Mouse (Mus musculus): Measurements from ENCODE around the gene Slc32a1.
A peak's percentile ranks its signal among the peaks of the same experiment; 100 is the strongest.

The Slc32a1 gene

DNA sequence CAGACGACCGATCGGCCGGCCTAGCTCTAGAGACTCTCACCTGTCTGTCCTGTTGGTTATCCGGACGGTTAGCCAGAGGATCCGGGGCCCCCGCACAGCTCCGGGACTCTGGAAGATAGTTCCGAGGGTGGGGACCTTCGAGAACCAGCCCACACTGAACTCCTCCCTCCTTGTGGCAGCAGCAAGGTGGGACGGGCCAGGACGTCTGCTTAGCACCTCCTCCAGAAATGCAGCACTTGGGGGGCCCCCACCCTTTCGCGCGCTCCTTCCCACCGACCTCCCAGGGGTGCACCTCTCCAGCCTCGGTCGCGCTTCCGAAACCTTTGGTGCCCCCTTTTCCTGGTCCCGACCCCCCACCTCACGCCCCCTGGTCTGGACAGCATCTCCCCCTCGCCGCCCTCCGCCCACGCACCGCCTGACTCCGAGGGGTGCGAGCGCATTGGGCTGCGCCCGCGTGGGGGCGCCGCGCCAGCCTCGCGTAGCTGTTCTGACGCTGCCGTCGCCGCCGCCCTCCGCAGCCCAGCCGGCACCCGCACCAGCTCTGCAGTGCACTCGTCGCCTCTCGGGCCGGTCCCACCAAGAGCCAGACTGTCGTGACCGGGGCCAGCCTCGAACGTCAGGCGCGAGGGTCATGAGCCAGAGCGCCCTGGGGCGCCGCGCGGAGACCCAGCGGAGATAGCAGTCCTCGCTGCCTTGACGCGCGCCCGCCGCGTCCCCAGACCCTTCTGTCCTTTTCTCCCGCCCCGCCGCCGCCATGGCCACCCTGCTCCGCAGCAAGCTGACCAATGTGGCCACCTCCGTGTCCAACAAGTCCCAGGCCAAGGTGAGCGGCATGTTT is at the start of gene Slc32a1:
TSS of gene Slc32a1 (plus strand) at position 280 of the 838 bp plus-strand sequence.
- DNase-seq (ENCODE audit: low read depth, low spot score) = peak; percentile 50

DNA sequence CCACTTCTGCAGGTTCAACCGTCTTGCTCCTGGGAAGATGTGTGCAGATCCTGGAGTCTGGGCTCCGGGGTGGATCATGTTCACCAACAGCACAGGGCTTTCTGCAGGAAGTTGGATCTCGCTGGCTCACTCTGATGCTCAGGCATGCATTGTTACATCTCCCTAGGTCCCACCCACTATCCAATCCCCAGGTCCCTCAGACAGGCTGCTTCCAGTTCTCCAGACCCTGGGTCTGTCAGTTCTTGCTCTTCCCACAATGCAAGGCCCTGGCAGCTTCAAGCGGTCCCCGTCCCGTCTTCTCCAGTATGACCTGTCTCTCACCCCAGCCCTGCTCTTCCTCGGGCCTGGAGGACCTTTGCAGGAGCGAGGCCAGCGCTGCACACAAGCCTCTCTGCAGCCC is 49.8 kb upstream of the Slc32a1 start:
- peak; percentile 46 for DNase-seq (ENCODE audit: low read depth, low spot score)

DNA sequence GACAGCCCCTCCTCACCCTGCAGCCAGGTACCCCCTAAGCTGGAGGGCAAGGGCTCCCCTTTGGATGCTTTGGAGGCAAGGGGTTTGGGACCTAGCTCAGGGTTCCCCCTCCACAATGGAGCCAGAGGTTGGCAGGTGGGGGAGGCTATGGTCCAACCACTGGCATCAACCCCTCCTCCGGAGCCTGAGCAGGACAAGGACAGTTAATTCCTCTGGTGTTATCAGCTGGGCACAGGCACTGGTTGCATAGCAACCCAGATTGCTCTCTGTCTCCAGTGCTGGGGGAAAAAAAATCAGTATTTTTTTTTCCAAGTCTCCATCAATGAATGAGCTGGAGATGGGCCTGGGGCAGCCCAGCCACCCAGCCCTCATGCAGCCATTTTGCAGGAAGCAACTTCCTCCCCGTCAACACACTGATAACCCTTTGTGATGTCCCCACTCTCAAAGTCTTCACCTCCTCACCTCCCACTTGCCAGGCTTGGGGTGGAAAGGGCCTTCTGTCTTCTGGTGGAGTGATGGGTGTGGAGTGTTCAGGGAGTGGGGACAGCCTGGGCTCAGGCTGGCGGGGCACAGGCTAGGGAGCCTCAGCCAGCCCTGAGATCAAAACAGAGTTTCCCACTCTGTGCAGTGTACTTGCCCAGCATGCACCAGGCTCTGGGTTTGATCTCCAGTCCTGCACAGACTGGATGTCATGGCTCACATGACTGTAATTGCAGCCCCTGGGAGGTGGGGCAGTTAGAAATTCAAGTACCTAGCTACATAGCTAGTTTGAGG is 49.0 kb upstream of the Slc32a1 start:
- DNase-seq (ENCODE audit: low read depth, low spot score) = no peak

DNA sequence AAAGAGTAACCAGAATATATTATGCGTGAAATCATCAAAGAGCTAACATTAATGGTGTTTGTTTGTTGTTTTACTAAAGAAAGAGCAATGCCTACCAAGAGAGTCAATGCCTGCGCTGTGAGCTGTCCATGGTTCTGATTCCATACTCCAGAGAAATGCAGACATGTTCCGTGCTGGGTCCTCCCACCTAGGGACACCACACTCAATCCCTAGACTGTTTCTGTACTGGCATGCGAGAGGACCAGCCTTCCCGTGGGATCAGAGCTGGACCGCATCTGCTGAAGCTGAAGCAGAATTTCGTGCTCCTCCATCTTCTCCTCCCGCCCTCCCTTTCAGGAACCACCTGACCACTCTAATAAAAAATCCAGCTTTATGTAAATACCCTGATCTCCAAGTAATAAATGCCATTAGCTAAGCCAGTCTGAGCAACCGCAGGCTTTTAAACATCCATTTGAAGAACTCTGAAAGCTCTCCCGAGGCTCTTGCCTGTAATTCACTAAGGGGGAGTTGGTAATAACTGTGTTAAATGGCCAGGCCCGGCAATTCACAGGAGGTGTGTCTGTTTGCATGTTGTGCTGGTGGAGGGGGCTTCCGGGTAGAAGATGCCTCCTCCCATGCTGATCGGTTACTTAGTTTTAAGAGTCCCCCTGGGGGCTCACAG is 40.0 kb upstream of the Slc32a1 start:
- peak; percentile 86 for DNase-seq (ENCODE audit: low read depth, low spot score)

DNA sequence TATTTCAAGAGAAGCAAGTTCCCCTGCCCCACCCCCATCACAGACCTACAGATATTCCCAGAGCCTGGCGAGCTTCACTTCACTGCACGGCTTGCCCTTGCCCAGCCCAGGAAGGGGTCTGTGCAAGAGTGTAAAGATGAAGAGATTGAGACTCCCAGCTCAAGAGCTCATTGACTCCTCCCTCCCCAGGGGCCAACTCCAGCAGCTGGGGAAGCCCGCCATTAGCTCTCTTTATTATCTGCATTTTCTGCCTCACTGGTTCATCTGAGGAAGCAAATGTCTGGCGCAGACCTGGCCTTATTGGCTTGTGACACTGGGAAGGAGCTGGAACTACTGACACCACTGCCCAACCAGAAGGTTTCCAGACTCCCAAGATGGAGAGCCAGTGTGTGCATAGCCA is 30.6 kb upstream of the Slc32a1 start:
- no peak for DNase-seq (ENCODE audit: low read depth, low spot score)

DNA sequence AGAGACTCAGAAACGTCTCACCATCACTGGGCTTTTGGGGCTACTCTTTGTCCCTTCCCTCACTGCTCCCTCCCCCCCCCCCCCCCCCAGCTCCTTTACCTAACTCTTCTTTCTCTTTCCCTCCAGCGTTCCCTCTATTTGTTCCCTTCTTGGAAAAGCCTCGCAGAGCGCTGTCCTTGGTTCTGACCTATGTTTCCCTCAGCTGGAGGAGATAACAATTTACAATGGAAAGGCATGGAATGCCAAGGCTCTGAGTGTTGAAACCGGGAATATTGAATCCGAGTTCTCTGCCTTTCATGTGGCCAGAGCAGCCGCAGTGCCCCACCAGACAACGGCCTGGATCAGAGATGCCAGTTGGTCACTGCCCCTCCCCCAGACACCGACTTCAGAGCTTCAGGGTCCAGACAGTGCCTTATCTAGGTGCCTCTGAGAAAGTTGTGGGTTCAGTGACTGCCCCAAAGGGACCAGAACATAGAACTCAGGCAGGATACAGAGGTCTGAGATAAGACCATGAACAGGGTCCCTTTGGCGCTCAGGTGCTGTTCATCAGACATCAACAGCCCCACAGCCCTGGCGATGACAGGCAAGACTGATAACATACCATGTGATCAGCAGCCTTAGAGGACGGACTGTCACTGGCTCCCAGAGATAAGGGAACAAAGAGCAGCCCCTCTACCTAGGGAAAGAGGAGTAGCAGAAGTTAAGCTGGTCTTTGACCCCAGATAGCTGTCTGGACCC is 25.8 kb upstream of the Slc32a1 start:
- peak; percentile 71 for DNase-seq (ENCODE audit: low read depth, low spot score)

DNA sequence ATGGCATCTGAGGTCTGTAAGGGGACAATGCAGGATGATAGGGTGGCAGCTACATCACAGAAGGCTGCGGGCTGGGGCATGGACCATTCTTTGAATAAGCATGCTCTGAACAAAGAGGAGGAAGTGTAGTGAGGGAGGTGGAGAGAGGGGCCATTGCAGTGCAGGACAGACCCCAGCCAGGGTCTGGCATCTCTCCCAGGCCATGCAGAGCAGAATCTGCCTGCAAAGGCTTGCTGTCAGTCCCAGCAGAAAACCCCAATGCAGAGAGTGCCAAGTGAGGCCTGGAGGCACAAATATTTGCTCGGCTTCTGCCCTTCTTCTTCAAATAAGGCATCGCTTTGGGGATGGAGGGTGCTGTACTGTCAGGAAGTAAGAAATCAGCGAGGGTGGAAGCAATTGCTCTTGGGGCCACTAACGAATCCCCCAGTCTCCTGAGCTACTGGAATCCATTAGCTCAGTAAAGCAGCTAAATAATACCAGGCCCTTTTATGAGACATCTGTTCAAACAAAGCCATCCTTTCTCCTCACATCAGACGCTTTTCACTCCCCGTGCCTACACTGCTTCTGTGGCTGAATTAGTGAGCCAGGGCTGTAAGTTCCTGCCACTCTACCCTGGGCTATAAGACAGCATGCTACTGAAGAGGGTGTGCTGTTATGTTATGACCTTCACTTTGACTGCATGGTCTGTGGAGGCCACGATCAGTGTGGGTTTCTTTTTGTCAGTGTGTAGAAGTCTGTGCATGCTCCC is 21.9 kb upstream of the Slc32a1 start:
- no peak for DNase-seq (ENCODE audit: low read depth, low spot score)

DNA sequence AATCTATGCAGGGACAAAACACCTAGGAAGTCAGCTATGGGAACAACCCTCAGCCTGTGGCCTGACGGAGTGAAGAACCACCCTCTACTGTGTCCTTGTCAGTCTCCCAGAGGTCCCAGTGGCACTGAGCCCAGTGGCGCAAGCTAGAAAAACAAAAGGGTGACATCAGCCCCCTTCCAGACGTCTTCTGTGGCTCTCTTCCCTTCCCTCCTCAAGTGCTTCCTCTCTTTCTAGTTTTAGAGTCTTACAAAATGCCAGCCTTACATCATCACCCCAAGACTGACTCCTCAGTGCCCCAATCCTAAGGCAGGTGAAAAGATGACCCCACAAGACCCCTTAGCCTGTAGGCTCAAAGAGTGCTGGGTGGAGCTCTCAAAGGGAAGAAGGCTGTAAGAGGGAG is 20.1 kb upstream of the Slc32a1 start:
- no peak for DNase-seq (ENCODE audit: low read depth, low spot score)

DNA sequence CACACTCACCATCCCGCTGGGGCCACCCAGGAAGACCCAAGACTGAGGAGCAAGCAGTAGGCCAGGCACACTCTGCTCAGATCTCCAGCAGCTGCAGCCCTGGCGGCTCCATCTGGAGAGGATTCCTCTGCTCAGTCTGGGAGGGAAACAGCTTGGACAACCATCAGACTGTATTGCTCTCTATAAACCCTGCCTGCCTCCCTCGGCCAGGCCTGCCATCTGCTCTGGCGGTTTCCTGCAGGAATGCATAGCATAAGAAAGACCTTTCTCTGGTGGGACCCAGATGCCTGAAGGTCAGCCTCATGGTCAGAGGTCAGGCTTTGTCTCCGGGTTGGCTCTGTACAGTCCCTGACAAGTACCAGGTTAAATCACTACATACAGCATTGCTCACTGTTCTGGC is 19.3 kb upstream of the Slc32a1 start:
- peak; percentile 81 for DNase-seq (ENCODE audit: low read depth, low spot score)

DNA sequence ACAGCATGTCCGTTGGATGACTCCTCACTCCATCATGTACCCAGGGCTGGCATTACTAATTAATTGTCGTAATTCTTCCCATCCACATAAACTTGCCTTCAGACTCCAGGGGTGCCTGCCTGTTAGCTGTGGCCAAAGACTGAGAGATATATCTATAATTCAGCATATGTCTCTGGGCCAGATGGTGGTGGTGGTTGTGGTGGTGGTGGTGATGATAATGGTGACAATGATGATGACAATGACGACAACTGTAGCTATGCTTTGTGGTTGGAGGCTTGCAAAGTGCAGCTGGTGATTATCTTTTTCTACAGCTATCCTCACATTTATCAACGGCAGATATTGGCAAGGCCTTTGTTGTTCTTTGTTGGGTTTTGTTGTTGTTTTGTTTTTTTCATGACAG is 17.2 kb upstream of the Slc32a1 start:
- no peak for DNase-seq (ENCODE audit: low read depth, low spot score)

DNA sequence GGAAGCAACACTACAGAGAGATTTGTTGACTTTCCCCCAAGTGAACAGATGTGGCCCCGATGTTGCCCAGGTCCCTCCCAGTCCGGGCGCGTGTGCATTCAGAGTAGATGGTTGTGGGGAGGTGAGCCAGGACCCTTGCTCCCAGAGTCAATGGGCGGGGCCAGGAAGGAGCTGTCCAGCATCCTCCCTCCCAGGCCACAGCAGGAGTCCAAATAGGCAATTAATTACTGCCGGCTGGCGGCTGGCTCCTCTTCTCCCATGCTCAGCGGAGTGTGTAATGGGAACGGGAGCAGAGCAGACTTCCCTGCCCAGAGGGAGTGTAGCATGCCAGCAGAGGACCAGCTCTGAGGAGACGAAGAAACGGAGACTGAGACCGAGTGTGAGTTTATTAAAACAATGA is 15.5 kb upstream of the Slc32a1 start:
- DNase-seq (ENCODE audit: low read depth, low spot score) = peak; percentile 68

DNA sequence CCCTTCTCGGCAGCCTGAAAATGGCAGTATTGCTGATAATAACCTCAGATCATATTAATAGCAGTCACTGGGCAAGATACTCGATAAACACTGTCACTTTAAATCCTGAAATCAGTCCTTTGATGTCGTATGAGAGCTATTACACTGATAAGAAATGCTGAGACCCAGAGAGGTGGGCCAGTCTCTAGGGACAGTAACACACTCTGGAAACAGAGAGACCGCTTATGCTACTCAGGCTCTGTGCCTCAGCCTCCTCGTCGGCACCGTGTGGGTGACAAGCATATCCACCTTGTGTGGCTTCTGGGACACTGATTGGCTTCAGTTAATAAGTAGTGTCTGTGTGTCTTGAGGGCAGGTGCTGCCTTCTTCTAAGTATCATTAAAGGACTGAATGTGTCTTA is 15.0 kb upstream of the Slc32a1 start:
- no peak for DNase-seq (ENCODE audit: low read depth, low spot score)

DNA sequence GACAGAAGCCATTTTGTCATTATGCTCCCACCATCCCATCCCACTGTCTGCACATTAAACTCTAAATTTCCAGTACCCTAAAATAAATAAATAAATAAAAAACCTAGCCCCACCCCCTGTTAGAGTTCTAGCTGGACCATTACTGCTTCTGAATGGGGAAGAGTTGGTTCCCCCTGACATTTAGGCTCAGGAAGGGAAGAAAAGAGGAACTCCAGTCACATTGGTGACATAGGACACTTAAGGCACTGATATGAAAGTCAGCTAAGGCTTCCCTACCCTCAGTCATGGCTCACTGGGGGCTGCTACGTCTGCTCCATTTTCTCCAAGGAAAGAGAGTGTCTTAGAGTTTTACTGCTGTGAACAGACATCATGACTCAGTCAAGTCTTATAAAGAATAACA is 13.8 kb upstream of the Slc32a1 start:
- no peak for DNase-seq (ENCODE audit: low read depth, low spot score)

DNA sequence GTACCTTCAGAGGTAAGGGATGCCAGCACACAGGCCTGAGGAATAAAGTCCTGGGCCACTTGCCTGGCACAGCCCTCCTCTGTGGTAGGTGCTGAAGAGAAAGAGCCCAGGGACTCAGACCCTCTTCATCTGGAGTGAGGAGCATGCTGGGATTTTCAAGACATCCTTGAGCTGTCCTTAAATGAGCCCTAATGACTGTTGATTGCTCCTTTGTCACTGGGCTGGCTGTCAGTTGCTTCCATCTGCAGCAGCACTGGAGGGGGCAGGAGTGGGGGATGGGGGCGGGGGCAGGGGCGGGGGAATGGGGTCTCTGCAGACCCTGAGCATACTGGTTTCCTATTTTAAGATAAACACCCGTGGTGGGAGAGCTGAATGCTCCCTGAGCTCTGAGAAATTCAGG is 10.1 kb upstream of the Slc32a1 start:
- no peak for DNase-seq (ENCODE audit: low read depth, low spot score)

DNA sequence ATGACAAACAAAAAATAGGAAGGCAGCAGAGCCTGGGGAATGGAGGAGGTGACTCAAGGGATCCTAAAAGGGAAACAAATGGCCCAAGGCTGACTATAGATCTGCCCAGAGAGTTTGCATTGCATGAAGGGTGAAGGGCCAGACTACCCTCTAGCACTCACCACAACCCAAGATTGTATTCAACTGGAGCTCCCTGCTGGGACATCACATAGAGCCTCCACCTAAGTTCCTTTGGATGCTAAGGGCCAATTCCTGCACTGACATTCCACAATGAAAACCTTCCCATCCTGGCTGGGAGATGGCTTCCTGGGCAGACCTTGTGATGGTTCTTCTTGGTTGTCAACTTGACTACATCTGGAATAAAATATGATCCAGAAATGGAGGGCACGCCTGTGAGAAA is 9.2 kb upstream of the Slc32a1 start:
- peak; percentile 48 for DNase-seq (ENCODE audit: low read depth, low spot score)

DNA sequence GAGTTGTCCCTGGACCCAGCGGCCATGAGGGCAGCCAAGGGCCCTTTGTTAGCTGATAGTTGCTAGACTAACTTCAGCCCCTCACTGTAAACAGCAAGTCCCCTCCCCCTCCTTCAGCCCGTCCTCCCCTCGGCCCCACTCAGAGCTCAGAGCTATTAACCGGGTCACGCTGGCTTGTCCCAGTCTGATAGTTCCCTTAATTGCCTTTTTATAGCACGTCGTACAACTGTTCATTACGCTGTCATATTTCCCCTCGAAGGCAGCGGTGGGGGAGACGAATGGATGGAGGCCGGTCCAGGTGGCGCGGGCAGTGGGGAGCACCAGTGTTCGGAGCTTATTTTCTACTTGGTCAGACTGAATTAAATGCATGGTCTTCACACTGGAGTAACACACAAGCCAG is 7.9 kb upstream of the Slc32a1 start:
- DNase-seq (ENCODE audit: low read depth, low spot score) = no peak

DNA sequence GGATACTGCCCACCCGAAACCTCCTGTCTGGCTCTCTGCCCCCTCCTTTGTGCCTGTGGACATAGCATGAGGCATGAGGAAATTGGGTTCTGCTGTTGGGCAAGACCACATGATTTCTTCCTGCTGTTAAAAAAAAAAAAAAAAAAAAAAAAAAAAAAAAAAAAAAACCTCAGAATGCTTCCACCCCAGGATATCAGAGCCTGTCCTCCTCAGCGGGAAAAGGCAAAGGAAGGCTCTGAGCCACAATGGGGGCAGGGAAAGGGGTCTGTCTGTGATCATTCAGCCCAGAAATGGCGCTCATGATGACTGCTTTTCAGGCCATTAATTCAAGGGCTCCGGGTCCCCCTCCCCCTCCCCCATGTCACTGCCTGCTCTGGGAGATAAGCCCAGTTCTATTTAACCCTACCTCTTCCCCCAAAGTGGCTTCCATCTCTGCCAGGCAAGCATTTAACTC is 4.0 kb upstream of the Slc32a1 start:
- DNase-seq (ENCODE audit: low read depth, low spot score) = no peak

DNA sequence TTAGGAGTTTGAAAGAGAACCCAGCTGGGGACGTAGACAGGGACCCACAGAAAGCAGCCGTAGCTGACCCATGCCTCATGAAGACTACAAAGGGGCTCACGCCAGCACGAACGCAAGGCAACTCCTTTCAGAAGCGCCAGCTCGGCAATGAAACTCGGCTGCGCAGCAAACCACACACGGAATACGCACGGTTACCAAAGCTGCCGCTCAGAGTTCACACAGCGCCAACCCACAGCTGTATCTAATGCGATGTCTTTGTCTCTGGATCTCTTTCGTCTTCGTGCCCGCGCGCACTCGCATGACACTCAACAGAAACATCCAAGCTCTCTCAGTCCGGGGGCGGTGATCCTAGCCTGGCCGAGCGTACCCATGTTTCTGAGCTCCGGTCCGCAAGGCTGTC is 886 bp upstream of the Slc32a1 start:
- peak; percentile 17 for DNase-seq (ENCODE audit: low read depth, low spot score)

DNA sequence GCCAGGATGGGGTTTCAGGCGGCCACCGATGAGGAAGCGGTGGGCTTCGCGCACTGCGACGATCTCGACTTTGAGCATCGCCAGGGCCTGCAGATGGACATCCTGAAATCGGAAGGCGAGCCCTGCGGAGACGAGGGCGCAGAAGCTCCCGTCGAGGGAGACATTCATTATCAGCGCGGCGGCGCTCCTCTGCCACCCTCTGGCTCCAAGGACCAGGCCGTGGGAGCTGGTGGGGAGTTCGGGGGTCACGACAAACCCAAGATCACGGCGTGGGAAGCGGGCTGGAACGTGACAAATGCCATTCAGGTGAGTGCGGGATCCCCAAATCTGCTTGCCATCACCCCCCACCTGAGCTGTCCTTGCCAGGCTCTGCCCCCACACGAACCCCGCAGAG is 756 bp downstream of the Slc32a1 start:
- no peak for DNase-seq (ENCODE audit: low read depth, low spot score)

DNA sequence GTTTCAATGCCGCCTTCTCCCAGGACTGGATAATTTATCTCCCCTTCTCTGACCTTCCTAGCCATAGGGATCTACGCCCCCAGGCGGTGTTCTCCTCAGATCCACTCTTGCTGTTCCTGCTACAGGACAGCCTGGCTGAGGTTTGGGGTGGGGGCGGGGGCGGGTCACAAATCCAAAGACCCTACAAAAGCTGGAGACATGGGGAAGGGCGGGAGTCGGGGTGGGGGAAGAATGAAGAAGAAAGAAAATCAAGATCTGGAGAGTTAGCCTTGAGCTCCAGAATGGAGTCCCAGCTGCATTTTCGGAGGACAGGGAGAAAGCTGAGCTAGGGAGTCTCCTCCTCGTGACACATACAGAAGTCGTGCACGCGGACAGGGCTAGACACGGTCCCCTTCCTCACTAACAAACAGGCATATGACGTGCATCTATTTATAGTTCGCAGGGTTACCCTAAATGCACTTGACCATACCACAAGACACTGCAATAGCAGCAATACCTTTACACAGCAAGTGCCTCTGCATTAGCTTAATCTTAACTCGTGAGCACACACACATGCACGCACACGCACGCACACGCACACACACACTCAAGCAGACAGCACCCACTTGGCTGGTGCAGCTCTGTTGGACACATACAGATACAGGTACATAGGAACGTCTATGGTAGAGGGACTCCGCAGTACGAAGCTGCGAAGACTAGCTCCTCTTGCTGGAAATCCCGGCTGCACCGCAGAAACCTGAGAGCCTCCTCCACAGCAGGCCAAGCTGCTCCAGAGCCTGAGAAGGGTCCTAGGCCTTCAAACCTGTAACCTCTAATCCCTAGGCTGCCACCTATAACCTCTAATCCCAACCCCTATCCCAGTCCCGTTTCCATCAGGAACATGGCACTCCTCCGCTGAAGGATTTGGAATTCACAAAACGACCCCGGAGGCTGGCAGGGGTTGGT is 1.4 kb downstream of the Slc32a1 start:
- peak; percentile 19 for DNase-seq (ENCODE audit: low read depth, low spot score)

All from ES-CJ7 (cell line).